In genomic region chr12:73810903-73811302, GRCm38 (mm10) we compare ENCODE assay signal across 12 mouse cellular contexts.
A peak's percentile ranks its signal among the peaks of the same experiment; 100 is the strongest.
DNase-seq lines count a peak whose midpoint lies in the region; ATAC-seq and TF ChIP-seq lines count a peak whose summit lies in the region.
"Had no signal": no experiment of that assay in that cellular context is flagged by ENCODE, and none has a peak within 500 bp of the region (broad histone marks: within the 10 kb centered on the region; RNA-seq: fewer than 3 reads in every experiment).

No protein-coding gene starts in this region.

- TF ChIP-seq CTCF in kidney, adult 2 months (conservative IDR thresholded peaks at IDR 0.05; ENCODE audit: insufficient read depth, insufficient read length, low read depth, low read length): no peak

- H3K27ac ChIP-seq in heart, embryonic 10.5 days: peak overlapping the region; percentile 81; the same call in 1 of the 2 replicates
- H3K27ac ChIP-seq in kidney, adult 2 months (ENCODE audit: insufficient read depth, low read depth, low read length): peak overlapping the region; percentile 7; the same call in 1 of the 2 replicates
- no peak overlapping the region for H3K27ac ChIP-seq in midbrain, embryonic 11.5 days (ENCODE audit: low read depth, low read length)
- no peak overlapping the region for H3K27ac ChIP-seq in midbrain, embryonic 16.5 days (ENCODE audit: low read length)
- H3K27ac ChIP-seq: forebrain, embryonic 13.5 days; hindbrain, embryonic 10.5 days; neural tube, embryonic 12.5 days had no signal

- intact Hi-C loops in heart, postnatal 36 days (cut with DNase I): no loop called here

- no peaks in the 10 kb centered on the region for H3K9me3 ChIP-seq in heart, embryonic 10.5 days
- H3K9me3 ChIP-seq in midbrain, embryonic 11.5 days (ENCODE audit: control insufficient read depth, low read length): no peaks in the 10 kb centered on the region
- H3K9me3 ChIP-seq in midbrain, embryonic 16.5 days (replicated peaks; ENCODE audit: control insufficient read depth, low read length, poor library complexity, severe bottlenecking): no peaks in the 10 kb centered on the region
- H3K9me3 ChIP-seq: embryonic facial prominence, embryonic 12.5 days; forebrain, embryonic 13.5 days; hindbrain, embryonic 10.5 days; neural tube, embryonic 12.5 days had no signal

- no peak overlapping the region for H3K4me2 ChIP-seq in midbrain, embryonic 11.5 days
- no peak overlapping the region for H3K4me2 ChIP-seq in midbrain, embryonic 16.5 days (ENCODE audit: low read length)
- H3K4me2 ChIP-seq: forebrain, embryonic 13.5 days; neural tube, embryonic 12.5 days had no signal

- no peaks in the 10 kb centered on the region for H3K36me3 ChIP-seq in heart, embryonic 10.5 days
- no peaks in the 10 kb centered on the region for H3K36me3 ChIP-seq in kidney, adult 2 months (ENCODE audit: control insufficient read depth, insufficient read depth, low read length)
- H3K36me3 ChIP-seq in midbrain, embryonic 11.5 days (ENCODE audit: control insufficient read depth, insufficient read depth, low read length): no peaks in the 10 kb centered on the region
- H3K36me3 ChIP-seq in midbrain, embryonic 16.5 days (ENCODE audit: control insufficient read depth, insufficient read depth, low read length): no peaks in the 10 kb centered on the region
- H3K36me3 ChIP-seq: embryonic facial prominence, embryonic 12.5 days; hindbrain, embryonic 10.5 days; neural tube, embryonic 12.5 days had no signal

- no peaks in the 10 kb centered on the region for H3K27me3 ChIP-seq in heart, embryonic 10.5 days (ENCODE audit: insufficient read depth, poor library complexity, severe bottlenecking)
- no peaks in the 10 kb centered on the region for H3K27me3 ChIP-seq in kidney, adult 2 months (replicated peaks; ENCODE audit: control insufficient read depth, insufficient read depth, low read length)
- H3K27me3 ChIP-seq in midbrain, embryonic 11.5 days (ENCODE audit: control insufficient read depth, insufficient read depth, low read length): no peaks in the 10 kb centered on the region
- H3K27me3 ChIP-seq in midbrain, embryonic 16.5 days (ENCODE audit: control insufficient read depth, insufficient read depth, low read depth, low read length): no peaks in the 10 kb centered on the region
- H3K27me3 ChIP-seq: forebrain, embryonic 13.5 days; neural tube, embryonic 12.5 days had no signal

- TF ChIP-seq POLR2A in kidney, adult 2 months (IDR thresholded peaks at IDR 0.05; ENCODE audit: low read depth, low read length): no peak

- H3K4me1 ChIP-seq in heart, embryonic 10.5 days: peaks cover 51% of the 10 kb centered on the region
- peaks cover 19% of the 10 kb centered on the region; the same call in 1 of the 2 replicates for H3K4me1 ChIP-seq in kidney, adult 2 months (ENCODE audit: control insufficient read depth, insufficient read depth, low read length)
- H3K4me1 ChIP-seq in midbrain, embryonic 11.5 days (ENCODE audit: control insufficient read depth, insufficient read depth, low read length): no peaks in the 10 kb centered on the region; the same call in 1 of the 2 replicates
- H3K4me1 ChIP-seq in midbrain, embryonic 16.5 days (ENCODE audit: control insufficient read depth, insufficient read depth, low read length): peaks cover 11% of the 10 kb centered on the region; the same call in 1 of the 2 replicates

- WGBS in heart, embryonic 10.5 days: 78% methylated on average over 5 of the region's 5 CpGs
- 52% methylated on average over 5 of the region's 5 CpGs for WGBS in kidney, adult 2 months
- WGBS in midbrain, embryonic 11.5 days: 81% methylated on average over 5 of the region's 5 CpGs
- WGBS in midbrain, embryonic 16.5 days: 50% methylated on average over 5 of the region's 5 CpGs

- H3K9ac ChIP-seq in midbrain, embryonic 11.5 days (ENCODE audit: low read length): no peak overlapping the region
- H3K9ac ChIP-seq in midbrain, embryonic 16.5 days (ENCODE audit: low read depth, low read length): no peak overlapping the region
- H3K9ac ChIP-seq: embryonic facial prominence, embryonic 12.5 days; forebrain, embryonic 13.5 days; neural tube, embryonic 12.5 days had no signal

- ATAC-seq in midbrain, embryonic 11.5 days (ENCODE audit: low FRiP score): no peak
- no peak for ATAC-seq in midbrain, embryonic 16.5 days

- DNase-seq in heart, embryonic 10.5 days (ENCODE audit: low spot score): no peak
- no peak for DNase-seq in heart, postnatal 36 days
- DNase-seq in kidney, adult 2 months: no peak
- DNase-seq in kidney, adult 9 months: no peak
- DNase-seq in midbrain, embryonic 11.5 days (ENCODE audit: low spot score, missing footprints): peak; percentile 66
- DNase-seq in left cerebral cortex, adult 11 months (ENCODE audit: low spot score): no peak
- DNase-seq: cerebellum, adult 11-12 months had no signal

- no peak overlapping the region for H3K4me3 ChIP-seq in heart, embryonic 10.5 days
- no peak overlapping the region for H3K4me3 ChIP-seq in kidney, adult 2 months (ENCODE audit: insufficient read depth, low read depth, low read length)
- H3K4me3 ChIP-seq in midbrain, embryonic 11.5 days (ENCODE audit: low read depth, low read length): no peak overlapping the region
- H3K4me3 ChIP-seq in midbrain, embryonic 16.5 days (ENCODE audit: low read depth, low read length): no peak overlapping the region
- H3K4me3 ChIP-seq: embryonic facial prominence, embryonic 12.5 days; forebrain, embryonic 13.5 days; hindbrain, embryonic 10.5 days; neural tube, embryonic 12.5 days had no signal

Comparison
In these comparisons a context has a peak if more than half of its experiments do, and no peak if none do; other contexts are left out.
1. H3K27ac ChIP-seq: peak in heart, embryonic 10.5 days (single experiment) and kidney, adult 2 months (single experiment); none in midbrain, embryonic 11.5 days (single experiment) and midbrain, embryonic 16.5 days (single experiment).